Mouse (Mus musculus): ENCODE results near the gene Hmgb2.
"Not testable (repeated sequence)": the region's sequence is repeated elsewhere in the genome, so short reads cannot be mapped to it uniquely, and the experiment has no call there.

The Hmgb2 gene

GRCm38 (mm10) chr8:57511316-57512118 lies at the start of gene Hmgb2:
Gene Hmgb2 (plus strand): TSS chr8:57511907.
- DNase-seq (ENCODE audit: low read depth in 2 of 2, low spot score in 2 of 2): peak; percentile 99

GRCm38 (mm10) chr8:57462839-57463238 lies 48.9 kb upstream of the Hmgb2 start:
- no peak for DNase-seq (ENCODE audit: low read depth in 2 of 2, low spot score in 2 of 2)

- no peak for DNase-seq (ENCODE audit: low read depth in 2 of 2, low spot score in 2 of 2)
Measured at GRCm38 (mm10) chr8:57463757-57464156, 48.0 kb upstream of the Hmgb2 start.

GRCm38 (mm10) chr8:57468624-57469023 lies 43.1 kb upstream of the Hmgb2 start:
- DNase-seq (ENCODE audit: low read depth in 2 of 2, low spot score in 2 of 2): no peak

- DNase-seq (ENCODE audit: low read depth in 2 of 2, low spot score in 2 of 2): no peak
Measured at GRCm38 (mm10) chr8:57470863-57471262, 40.8 kb upstream of the Hmgb2 start.

GRCm38 (mm10) chr8:57473751-57474150 lies 38.0 kb upstream of the Hmgb2 start:
- no peak for DNase-seq (ENCODE audit: low read depth in 2 of 2, low spot score in 2 of 2)

GRCm38 (mm10) chr8:57478406-57478805 lies 33.3 kb upstream of the Hmgb2 start:
- no peak for DNase-seq (ENCODE audit: low read depth in 2 of 2, low spot score in 2 of 2)

- no peak for DNase-seq (ENCODE audit: low read depth in 2 of 2, low spot score in 2 of 2)
Measured at GRCm38 (mm10) chr8:57479700-57480099, 32.0 kb upstream of the Hmgb2 start.

GRCm38 (mm10) chr8:57480606-57481005 lies 31.1 kb upstream of the Hmgb2 start:
- no peak for DNase-seq (ENCODE audit: low read depth in 2 of 2, low spot score in 2 of 2)

- DNase-seq (ENCODE audit: low read depth in 2 of 2, low spot score in 2 of 2): peak; percentile 32 to 39
Measured at GRCm38 (mm10) chr8:57486491-57487440, 24.9 kb upstream of the Hmgb2 start.

GRCm38 (mm10) chr8:57487441-57488155 lies 24.1 kb upstream of the Hmgb2 start, which contains the start of gene Sap30:
Gene Sap30 (minus strand): TSS chr8:57487860.
- peak; percentile 98 to 99 for DNase-seq (ENCODE audit: low read depth in 2 of 2, low spot score in 2 of 2)

GRCm38 (mm10) chr8:57488312-57488765 lies 23.4 kb upstream of the Hmgb2 start:
- DNase-seq (ENCODE audit: low read depth in 2 of 2, low spot score in 2 of 2): peak; percentile 42 to 58

- DNase-seq (ENCODE audit: low read depth in 2 of 2, low spot score in 2 of 2): no peak
Measured at GRCm38 (mm10) chr8:57489366-57489765, 22.3 kb upstream of the Hmgb2 start.

- DNase-seq (ENCODE audit: low read depth in 2 of 2, low spot score in 2 of 2): no peak
Measured at GRCm38 (mm10) chr8:57489896-57490295, 21.8 kb upstream of the Hmgb2 start.

- no peak for DNase-seq (ENCODE audit: low read depth in 2 of 2, low spot score in 2 of 2)
Measured at GRCm38 (mm10) chr8:57491873-57492272, 19.8 kb upstream of the Hmgb2 start.

- DNase-seq (ENCODE audit: low read depth in 2 of 2, low spot score in 2 of 2): no peak
Measured at GRCm38 (mm10) chr8:57498494-57498846, 13.2 kb upstream of the Hmgb2 start.

- DNase-seq (ENCODE audit: low read depth in 2 of 2, low spot score in 2 of 2): no peak
Measured at GRCm38 (mm10) chr8:57498847-57499511, 12.7 kb upstream of the Hmgb2 start.

- peak; percentile 80 to 81 for DNase-seq (ENCODE audit: low read depth in 2 of 2, low spot score in 2 of 2)
Measured at GRCm38 (mm10) chr8:57503641-57504040, 8.1 kb upstream of the Hmgb2 start.

- DNase-seq (ENCODE audit: low read depth in 2 of 2, low spot score in 2 of 2): not testable (repeated sequence)
Measured at GRCm38 (mm10) chr8:57505500-57505899, 6.2 kb upstream of the Hmgb2 start.

GRCm38 (mm10) chr8:57507556-57508063 lies 4.1 kb upstream of the Hmgb2 start:
- no peak for DNase-seq (ENCODE audit: low read depth in 2 of 2, low spot score in 2 of 2)
